Mouse (Mus musculus) neural tube, embryonic 14.5 days (tissue): ENCODE data around the gene Slc22a21. TPM values are rescaled to one million over a fixed set of nuclear protein-coding genes. Genes with fewer than 3 reads are reported as not detected.
A peak's percentile ranks its signal among the peaks of the same experiment; 100 is the strongest.

ENCODE experiments used
- ATAC-seq: fragments of 200-750 bp; cut with Nextera tagmentation; 2 replicates; pipeline ENCODE4 v1.8.0; 2017; ENCODE audit warnings: low read depth, mild to moderate bottlenecking, moderate TSS enrichment, moderate library complexity
- H3K27ac ChIP-seq: fragments of 300-500 bp; sonication (generic); 2 replicates; pipeline ENCODE4 v1.5.1; 2014; ENCODE audit warnings: low read depth, mild to moderate bottlenecking, control low read depth, low read length, moderate library complexity, mixed read lengths
- H3K27me3 ChIP-seq: fragments of 300-500 bp; sonication (generic); 2 replicates; pipeline ENCODE4 v1.6.1; 2014; ENCODE audit warnings: low read length; ENCODE audit not compliant: control insufficient read depth, insufficient read depth
- H3K36me3 ChIP-seq: fragments of 300-500 bp; sonication (generic); 2 replicates; pipeline ENCODE4 v1.6.1; 2014; ENCODE audit warnings: low read length, mixed read lengths; ENCODE audit not compliant: control insufficient read depth, insufficient read depth
- H3K4me1 ChIP-seq: fragments of 300-500 bp; sonication (generic); 2 replicates; pipeline ENCODE4 v1.6.1; 2014; ENCODE audit warnings: low read length; ENCODE audit not compliant: control insufficient read depth, insufficient read depth
- H3K4me2 ChIP-seq: fragments of 300-500 bp; sonication (generic); 2 replicates; pipeline ENCODE4 v1.6.1; 2014; ENCODE audit warnings: mild to moderate bottlenecking, low read depth, low read length, control low read depth
- H3K4me3 ChIP-seq: fragments of 300-500 bp; sonication (generic); 2 replicates; pipeline ENCODE4 v1.5.1; 2014; ENCODE audit warnings: low read depth, low read length, control low read depth, mixed read lengths
- H3K9ac ChIP-seq: fragments of 300-500 bp; sonication (generic); replicated peaks from 2 replicates; pipeline ENCODE4 v1.6.1; 2014; ENCODE audit warnings: low read depth, mild to moderate bottlenecking, control low read depth, low read length, mixed read lengths
- H3K9me3 ChIP-seq: fragments of 300-500 bp; sonication (generic); 2 replicates; pipeline ENCODE4 v1.6.1; 2016; ENCODE audit warnings: low read length; ENCODE audit not compliant: control insufficient read depth
- WGBS: fragments of 180-500 bp; shearing (Covaris S2); extraction: QIAGEN DNeasy Blood & Tissue Kit; methylation state at CpG from one replicate; pipeline ENCODE4 v1.1.7; 2014; 5-methylcytosine and 5-hydroxymethylcytosine counted together
- polyA plus RNA-seq: library from polyadenylated mRNA; unstranded; fragments of >200 nt; fragmentation: Nextera tagmentation; extraction: Ambion mirVana; gene quantifications from 2 replicates; pipeline ENCODE4 v1.2.1, GENCODE M21; 2014

The Slc22a21 gene
- 3.7 and 3.8 TPM in 2 replicates for polyA plus RNA-seq

DNA sequence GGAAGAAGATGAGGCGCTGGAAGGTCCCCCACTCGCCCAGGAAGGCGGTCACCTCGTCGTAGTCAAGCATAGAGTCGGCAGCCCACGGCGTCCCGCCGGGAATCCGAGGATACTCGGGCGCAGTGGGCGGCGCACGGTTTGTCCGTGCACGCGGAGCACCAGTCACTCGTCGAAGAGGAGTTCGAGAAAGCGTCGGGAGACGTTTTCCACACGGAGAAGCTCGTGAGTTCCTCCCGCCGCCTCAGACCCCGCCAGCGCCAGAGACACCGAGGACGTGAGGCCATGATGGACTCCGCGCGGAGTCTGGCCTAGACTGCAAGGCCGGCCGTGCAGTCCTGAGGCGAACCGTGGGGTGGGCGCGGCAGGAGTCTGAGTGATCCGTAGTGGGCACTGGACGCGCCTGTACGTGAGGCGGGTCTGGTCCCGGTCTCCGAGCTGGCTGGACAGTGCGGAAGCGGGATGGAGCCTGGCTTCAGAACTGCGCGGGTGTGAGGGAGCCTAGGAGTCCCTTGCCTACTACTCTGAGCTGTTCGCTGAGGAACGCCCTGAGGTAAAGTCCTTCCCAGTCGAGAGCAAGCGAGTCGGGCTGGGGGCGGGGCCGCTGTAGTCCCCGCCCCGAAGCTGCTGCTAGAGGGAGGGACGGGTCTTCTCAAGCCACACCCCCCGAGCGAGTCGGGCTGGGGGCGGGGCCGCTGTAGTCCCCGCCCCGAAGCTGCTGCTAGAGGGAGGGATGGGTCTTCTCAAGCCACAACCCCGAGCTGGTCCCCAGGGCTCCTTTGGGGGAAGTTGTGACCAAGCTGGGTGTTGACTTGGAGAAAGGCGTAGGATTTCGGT, at the start of gene Slc22a21:
Gene Slc22a21, minus strand, starts transcription at position 545 of the 834 bp plus-strand sequence.
- Histone ChIP-seq H3K9ac (peak within 1 kb of the TSS; percentile 39), H3K9me3 (no peaks in the 10 kb centered on the region), H3K4me1 (no peaks in the 10 kb centered on the region), H3K27ac (no peak within 1 kb of the TSS), H3K4me3 (peak within 1 kb of the TSS; percentile 50), H3K27me3 (no peaks in the 10 kb centered on the region), H3K4me2 (peak within 1 kb of the TSS; percentile 91), H3K36me3 (no peaks in the 10 kb centered on the region)
- WGBS: 1% methylated on average over 71 of the region's 73 CpGs
- ATAC-seq: peak; percentile 95

DNA sequence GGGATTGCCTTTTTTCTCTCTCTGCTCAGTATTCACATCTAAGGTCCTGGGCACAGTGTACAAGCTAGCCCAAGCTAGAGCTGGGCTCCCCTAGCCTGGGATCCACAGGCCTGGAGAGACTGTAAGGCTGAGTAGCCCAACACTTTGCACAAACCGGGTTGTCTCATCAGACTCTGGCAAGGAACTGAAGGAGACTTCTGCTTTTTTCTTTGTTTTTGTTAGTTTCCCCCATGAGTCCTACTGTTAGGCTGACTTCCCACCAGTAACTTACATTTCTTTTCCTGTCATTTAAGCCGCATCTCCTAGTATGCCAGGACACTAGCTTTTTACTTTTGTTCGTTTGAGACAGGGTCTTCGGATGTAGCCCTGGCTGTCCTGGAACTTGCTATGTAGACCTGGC, 48.9 kb upstream of the Slc22a21 start:
- no peaks in the 10 kb centered on the region for H3K4me1 ChIP-seq
- H3K27me3 ChIP-seq: no peaks in the 10 kb centered on the region
- no peaks in the 10 kb centered on the region for H3K9me3 ChIP-seq
- peak overlapping the region; percentile 66 for H3K4me2 ChIP-seq
- no peak overlapping the region for H3K9ac ChIP-seq
- H3K27ac ChIP-seq: no peak overlapping the region
- 80% methylated on average over 4 of the region's 4 CpGs for WGBS
- H3K36me3 ChIP-seq: no peaks in the 10 kb centered on the region
- H3K4me3 ChIP-seq: no peak overlapping the region
- ATAC-seq: no peak

DNA sequence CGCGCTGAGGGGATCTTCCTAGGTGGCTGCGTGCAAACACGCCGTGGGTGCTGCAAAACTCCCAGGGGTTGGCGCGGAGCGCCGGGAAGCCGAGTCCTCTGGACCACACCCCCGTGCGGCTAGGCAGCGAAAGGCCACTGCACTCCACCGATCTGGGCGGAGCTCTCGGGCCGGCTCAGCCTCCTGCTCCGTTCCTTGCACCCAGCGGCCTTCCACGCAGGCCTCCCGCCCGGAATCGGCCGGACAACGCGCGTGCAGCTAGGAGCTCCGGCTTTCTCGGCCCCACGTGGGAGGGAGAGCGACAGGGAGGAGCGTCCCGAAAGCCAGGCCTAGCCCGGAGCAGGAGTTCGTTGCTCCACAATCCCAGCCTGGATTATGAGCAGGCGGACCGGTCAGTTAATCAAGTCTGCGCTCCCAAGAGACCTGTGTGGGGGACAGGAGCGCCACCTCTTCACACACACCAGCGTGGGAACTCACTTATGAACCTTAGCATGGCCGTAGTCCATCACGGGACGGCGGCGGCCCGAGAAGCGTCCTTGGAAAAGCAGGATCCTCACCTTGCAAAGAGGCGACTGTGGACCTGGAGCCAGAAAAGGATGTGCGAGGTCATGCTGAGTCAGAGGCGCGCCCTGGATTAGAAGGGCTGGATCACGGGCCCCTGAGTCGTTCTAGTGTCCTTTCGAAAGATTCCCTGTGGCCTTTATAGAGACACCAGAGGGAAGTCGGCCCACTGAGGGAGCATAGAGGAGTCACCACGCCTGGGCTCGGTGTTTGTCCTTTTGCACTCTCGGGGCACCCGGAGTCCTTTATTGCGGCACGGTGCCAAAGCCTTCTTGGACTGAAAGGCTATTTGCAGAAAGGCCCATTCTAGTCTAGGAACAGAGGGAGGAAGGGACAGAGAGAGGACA, 48.2 kb upstream of the Slc22a21 start, which contains the start of gene Slc22a4:
Gene Slc22a4, minus strand, starts transcription at position 47 of the 908 bp plus-strand sequence.
- Histone ChIP-seq H3K4me1 (no peaks in the 10 kb centered on the region), H3K9me3 (no peaks in the 10 kb centered on the region), H3K36me3 (no peaks in the 10 kb centered on the region), H3K4me3 (peak within 1 kb of the TSS; percentile 54), H3K4me2 (peak within 1 kb of the TSS; percentile 66), H3K27me3 (no peaks in the 10 kb centered on the region), H3K27ac (no peak within 1 kb of the TSS), H3K9ac (peak within 1 kb of the TSS; percentile 66)
- peak; percentile 89 for ATAC-seq
- WGBS: 2% methylated on average over 61 of the region's 61 CpGs

DNA sequence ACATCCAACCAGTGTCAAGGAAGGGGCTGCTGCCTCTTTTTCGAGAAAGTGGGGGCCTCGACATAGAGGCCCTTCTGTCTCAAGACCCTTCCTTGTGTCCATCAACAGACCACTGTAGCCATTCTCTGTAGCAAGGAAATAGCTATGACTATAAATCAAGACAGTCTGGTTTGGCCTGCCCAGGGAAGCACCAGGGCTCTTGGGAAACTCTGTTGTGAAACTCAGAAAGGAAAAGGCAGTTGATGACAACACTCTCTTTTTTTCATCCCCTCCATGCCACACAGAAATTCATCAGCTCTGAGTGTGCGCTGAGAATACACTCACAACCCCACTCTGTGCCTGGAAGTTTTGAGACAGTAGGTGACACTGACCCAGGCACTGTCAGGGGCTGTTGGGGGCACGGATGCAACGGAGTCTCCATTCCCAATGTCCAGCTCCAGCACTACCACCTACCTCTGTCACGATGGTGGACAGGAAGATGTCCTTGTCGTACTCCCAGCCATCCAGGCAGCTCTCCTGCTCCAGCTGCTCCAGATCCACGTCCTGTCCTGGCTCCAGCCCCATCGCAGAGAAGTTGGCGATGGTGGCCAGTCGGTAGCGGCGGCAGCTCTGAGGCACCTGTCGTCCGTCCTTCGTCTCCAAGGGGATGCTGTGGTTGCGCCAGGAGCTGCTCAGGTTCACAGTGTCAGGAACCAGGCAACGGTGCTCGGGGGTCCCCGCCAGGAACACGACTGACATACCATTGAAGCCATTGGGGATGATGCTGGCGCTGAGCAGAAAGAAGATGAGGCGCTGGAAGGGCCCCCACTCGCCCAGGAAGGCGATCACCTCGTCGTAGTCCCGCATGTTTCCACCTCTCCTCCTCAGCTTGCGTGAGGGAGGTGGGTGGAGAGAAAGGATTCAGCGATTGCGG, 47.3 kb upstream of the Slc22a21 start:
- Histone ChIP-seq H3K4me3 (peak overlapping the region; percentile 54), H3K9me3 (no peaks in the 10 kb centered on the region), H3K27me3 (no peaks in the 10 kb centered on the region), H3K36me3 (no peaks in the 10 kb centered on the region), H3K9ac (peak overlapping the region; percentile 66), H3K4me2 (peak overlapping the region; percentile 66), H3K4me1 (no peaks in the 10 kb centered on the region), H3K27ac (no peak overlapping the region)
- 18% methylated on average over 31 of the region's 31 CpGs for WGBS
- peak; percentile 46; the same call in 1 of the 2 replicates for ATAC-seq

DNA sequence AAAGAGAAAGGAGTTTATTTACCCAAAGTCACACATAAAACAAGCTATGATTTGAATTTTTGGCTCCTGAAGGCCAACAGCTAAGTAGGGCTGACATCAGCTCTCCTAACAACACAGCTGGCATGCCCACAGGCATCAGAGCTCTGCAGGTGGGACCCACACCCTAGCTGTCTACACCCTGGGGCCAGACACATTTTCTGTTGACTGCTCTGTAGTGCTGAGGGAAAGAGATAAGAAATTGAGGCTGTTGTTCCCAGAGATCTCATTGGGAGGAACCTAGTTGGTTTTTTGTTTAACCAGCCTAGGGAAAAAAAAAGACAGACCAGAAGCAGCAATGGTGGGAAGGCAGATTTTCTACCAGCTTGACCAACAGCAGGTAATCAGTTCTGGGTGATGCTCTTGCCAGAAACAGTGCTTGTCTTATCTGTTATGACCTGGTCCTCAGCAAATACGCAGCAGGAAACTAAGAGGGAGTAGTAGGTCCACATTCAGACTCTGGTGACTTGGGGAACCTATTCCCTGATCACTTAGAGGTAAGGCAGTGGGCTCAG, 46.4 kb upstream of the Slc22a21 start:
- WGBS: 86% methylated on average over 1 of the region's 1 CpGs
- Histone ChIP-seq H3K4me2 (no peak overlapping the region), H3K4me1 (no peaks in the 10 kb centered on the region), H3K9me3 (no peaks in the 10 kb centered on the region), H3K4me3 (no peak overlapping the region), H3K27me3 (no peaks in the 10 kb centered on the region), H3K27ac (no peak overlapping the region), H3K36me3 (no peaks in the 10 kb centered on the region), H3K9ac (no peak overlapping the region)
- no peak for ATAC-seq

DNA sequence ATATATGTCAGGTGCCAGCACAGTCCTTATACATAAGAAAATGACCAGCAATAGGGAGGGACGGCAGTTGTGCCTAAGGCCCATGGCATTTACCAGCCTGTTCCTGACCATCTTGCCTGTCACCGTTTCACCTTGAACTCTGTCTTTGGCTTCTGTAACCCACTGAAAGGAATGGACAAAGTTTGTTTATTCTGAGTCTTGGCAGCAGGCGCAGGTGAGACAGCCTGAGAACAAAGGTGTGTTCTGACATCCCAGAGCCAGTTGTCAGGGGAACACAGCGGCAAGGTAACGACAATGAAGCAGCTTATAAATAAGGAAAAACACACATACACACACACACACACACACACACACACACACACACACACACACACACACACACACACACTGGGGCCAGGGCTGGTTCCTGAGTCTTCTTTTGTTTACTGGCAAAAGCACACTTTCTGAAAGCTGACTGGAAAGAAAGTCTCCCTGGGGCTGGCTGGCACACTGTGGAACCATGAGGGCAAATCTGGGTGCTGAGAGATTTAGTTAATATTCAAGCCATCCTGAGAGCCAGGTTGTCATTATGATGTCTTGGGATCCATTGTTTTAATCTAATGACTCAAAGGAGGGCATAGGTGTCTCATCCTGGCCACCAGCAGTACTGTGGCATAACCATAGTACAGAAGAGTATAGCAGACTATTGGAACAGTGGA, 41.4 kb upstream of the Slc22a21 start:
- Histone ChIP-seq H3K27ac (no peak overlapping the region), H3K9me3 (no peaks in the 10 kb centered on the region), H3K27me3 (no peaks in the 10 kb centered on the region), H3K36me3 (no peaks in the 10 kb centered on the region), H3K4me2 (no peak overlapping the region), H3K4me3 (no peak overlapping the region), H3K9ac (no peak overlapping the region), H3K4me1 (no peaks in the 10 kb centered on the region)
- WGBS: 89% methylated on average over 5 of the region's 5 CpGs
- no peak for ATAC-seq

DNA sequence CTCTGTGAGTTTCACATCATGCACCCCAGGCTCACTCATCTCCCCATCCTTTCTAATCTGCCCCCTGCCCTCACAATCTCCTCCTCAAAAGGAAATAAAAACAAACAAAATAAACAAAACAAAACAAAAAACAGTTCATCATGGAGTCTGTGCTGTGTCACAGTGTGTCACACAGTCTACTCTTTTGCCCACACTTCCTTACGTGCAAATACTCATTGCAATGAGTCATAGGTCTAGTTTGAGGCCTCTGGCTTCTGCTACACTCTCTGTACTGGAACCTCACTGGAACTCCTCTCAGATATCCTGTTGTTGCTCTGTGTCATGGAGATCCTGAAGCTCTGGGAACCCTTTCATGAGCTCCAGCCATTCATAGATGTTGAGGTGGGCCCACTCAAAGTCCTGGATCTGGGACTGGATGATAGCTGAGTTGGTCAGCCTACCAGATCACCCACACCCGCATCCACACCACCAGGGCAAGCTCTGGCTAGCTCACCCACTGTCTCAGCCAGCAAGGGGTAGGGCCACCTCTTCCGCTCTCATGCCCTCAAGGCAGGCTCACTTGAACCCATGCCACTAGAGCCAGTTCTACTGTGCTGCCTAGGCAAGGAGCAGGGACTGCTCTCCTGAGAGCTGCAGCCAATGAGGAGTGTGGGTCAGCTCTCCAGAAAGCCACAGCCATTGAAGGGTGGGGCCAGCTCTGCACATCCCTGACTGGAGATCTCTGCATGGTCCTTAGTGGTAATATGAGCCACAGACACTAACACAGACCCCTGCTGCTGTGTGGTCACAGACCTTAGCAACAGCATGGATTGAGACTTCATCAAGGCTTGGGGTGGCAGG, 39.0 kb upstream of the Slc22a21 start:
- WGBS: 75% methylated on average over 3 of the region's 3 CpGs
- Histone ChIP-seq H3K9me3 (no peaks in the 10 kb centered on the region), H3K27me3 (no peaks in the 10 kb centered on the region), H3K4me3 (no peak overlapping the region), H3K9ac (no peak overlapping the region), H3K36me3 (no peaks in the 10 kb centered on the region), H3K4me1 (no peaks in the 10 kb centered on the region), H3K4me2 (no peak overlapping the region), H3K27ac (no peak overlapping the region)
- no peak for ATAC-seq
